33 mouse cellular contexts compared by ENCODE assay signal in genomic region chr13:70458406-70458805, GRCm38 (mm10).
"Had no signal": no experiment of that assay in that cellular context is flagged by ENCODE, and none has a peak within 500 bp of the region (broad histone marks: within the 10 kb centered on the region; RNA-seq: fewer than 3 reads in every experiment).

No protein-coding gene starts in this region.

- H3K27me3 ChIP-seq: limb, embryonic 12.5 days; limb, embryonic 13.5 days; limb, embryonic 15.5 days; liver, embryonic 12.5 days; liver, embryonic 13.5 days; liver, embryonic 15.5 days; lung, embryonic 15.5 days; megakaryocyte, embryonic 14.5 days; midbrain, embryonic 12.5 days; midbrain, embryonic 13.5 days; midbrain, embryonic 15.5 days; neural tube, embryonic 12.5 days; neural tube, embryonic 13.5 days had no signal

- H3K4me2 ChIP-seq: limb, embryonic 12.5 days; limb, embryonic 13.5 days; limb, embryonic 15.5 days; liver, embryonic 11.5 days; liver, embryonic 12.5 days; liver, embryonic 13.5 days; liver, embryonic 15.5 days; lung, embryonic 14.5 days; lung, embryonic 15.5 days; midbrain, embryonic 11.5 days; midbrain, embryonic 12.5 days; midbrain, embryonic 13.5 days; midbrain, embryonic 15.5 days; neural tube, embryonic 12.5 days; neural tube, embryonic 13.5 days had no signal

- ATAC-seq: liver, embryonic 12.5 days; liver, postnatal 0 days; lung, postnatal 0 days; midbrain, embryonic 13.5 days; midbrain, embryonic 15.5 days; midbrain, embryonic 16.5 days had no signal

- H3K4me1 ChIP-seq: limb, embryonic 10.5 days; limb, embryonic 12.5 days; limb, embryonic 13.5 days; limb, embryonic 15.5 days; liver, embryonic 12.5 days; liver, embryonic 13.5 days; liver, embryonic 15.5 days; lung, embryonic 15.5 days; megakaryocyte, embryonic 14.5 days; midbrain, embryonic 10.5 days; midbrain, embryonic 12.5 days; midbrain, embryonic 13.5 days; midbrain, embryonic 15.5 days; neural tube, embryonic 12.5 days; neural tube, embryonic 13.5 days had no signal

- DNase-seq: left cerebral cortex, postnatal 4 days; liver; liver, embryonic 13.5 days; lung, adult 18-20 months; lung, adult 2 months; lung, embryonic 14.5 days; lung, postnatal 10 days; lung, postnatal 14 days; lung, postnatal 36 days; lung, postnatal 4 days; midbrain, embryonic 14.5 days had no signal

- H3K9me3 ChIP-seq: limb, embryonic 10.5 days; limb, embryonic 12.5 days; limb, embryonic 13.5 days; limb, embryonic 15.5 days; liver, embryonic 12.5 days; liver, embryonic 13.5 days; liver, embryonic 15.5 days; lung, embryonic 15.5 days; midbrain, embryonic 10.5 days; midbrain, embryonic 12.5 days; midbrain, embryonic 13.5 days; midbrain, embryonic 15.5 days; neural tube, embryonic 12.5 days; neural tube, embryonic 13.5 days had no signal

- H3K4me3 ChIP-seq: limb, embryonic 10.5 days; limb, embryonic 12.5 days; limb, embryonic 13.5 days; limb, embryonic 15.5 days; liver, embryonic 12.5 days; liver, embryonic 13.5 days; liver, embryonic 15.5 days; lung, embryonic 15.5 days; megakaryocyte, embryonic 14.5 days; midbrain, embryonic 10.5 days; midbrain, embryonic 12.5 days; midbrain, embryonic 13.5 days; midbrain, embryonic 15.5 days; myocyte; neural tube, embryonic 12.5 days; neural tube, embryonic 13.5 days had no signal

- H3K36me3 ChIP-seq: limb, embryonic 10.5 days; limb, embryonic 12.5 days; limb, embryonic 13.5 days; limb, embryonic 15.5 days; liver, embryonic 12.5 days; liver, embryonic 13.5 days; liver, embryonic 15.5 days; lung, embryonic 15.5 days; midbrain, embryonic 10.5 days; midbrain, embryonic 12.5 days; midbrain, embryonic 13.5 days; midbrain, embryonic 15.5 days; neural tube, embryonic 12.5 days; neural tube, embryonic 13.5 days had no signal

- H3K27ac ChIP-seq: limb, embryonic 10.5 days; limb, embryonic 12.5 days; limb, embryonic 13.5 days; limb, embryonic 15.5 days; liver, embryonic 12.5 days; liver, embryonic 13.5 days; liver, embryonic 14.5 days; liver, embryonic 15.5 days; lung, embryonic 15.5 days; macrophage; midbrain, embryonic 10.5 days; midbrain, embryonic 12.5 days; midbrain, embryonic 13.5 days; midbrain, embryonic 15.5 days; neural tube, embryonic 12.5 days; neural tube, embryonic 13.5 days had no signal

- H3K9ac ChIP-seq: limb, embryonic 12.5 days; limb, embryonic 13.5 days; limb, embryonic 15.5 days; liver, embryonic 12.5 days; liver, embryonic 13.5 days; liver, embryonic 14.5 days; liver, embryonic 15.5 days; liver, postnatal 0 days; lung, embryonic 14.5 days; lung, embryonic 15.5 days; midbrain, embryonic 12.5 days; midbrain, embryonic 13.5 days; midbrain, embryonic 15.5 days; neural tube, embryonic 12.5 days; neural tube, embryonic 13.5 days had no signal
